Mouse (Mus musculus): ENCODE measurements around the gene Egfl7. TPM values are rescaled to one million over a fixed set of nuclear protein-coding genes. Genes with fewer than 3 reads are reported as not detected.

Egfl7 gene
- polyA plus RNA-seq, 1 experiment from 2014 or later, result 72.2 TPM

DNA sequence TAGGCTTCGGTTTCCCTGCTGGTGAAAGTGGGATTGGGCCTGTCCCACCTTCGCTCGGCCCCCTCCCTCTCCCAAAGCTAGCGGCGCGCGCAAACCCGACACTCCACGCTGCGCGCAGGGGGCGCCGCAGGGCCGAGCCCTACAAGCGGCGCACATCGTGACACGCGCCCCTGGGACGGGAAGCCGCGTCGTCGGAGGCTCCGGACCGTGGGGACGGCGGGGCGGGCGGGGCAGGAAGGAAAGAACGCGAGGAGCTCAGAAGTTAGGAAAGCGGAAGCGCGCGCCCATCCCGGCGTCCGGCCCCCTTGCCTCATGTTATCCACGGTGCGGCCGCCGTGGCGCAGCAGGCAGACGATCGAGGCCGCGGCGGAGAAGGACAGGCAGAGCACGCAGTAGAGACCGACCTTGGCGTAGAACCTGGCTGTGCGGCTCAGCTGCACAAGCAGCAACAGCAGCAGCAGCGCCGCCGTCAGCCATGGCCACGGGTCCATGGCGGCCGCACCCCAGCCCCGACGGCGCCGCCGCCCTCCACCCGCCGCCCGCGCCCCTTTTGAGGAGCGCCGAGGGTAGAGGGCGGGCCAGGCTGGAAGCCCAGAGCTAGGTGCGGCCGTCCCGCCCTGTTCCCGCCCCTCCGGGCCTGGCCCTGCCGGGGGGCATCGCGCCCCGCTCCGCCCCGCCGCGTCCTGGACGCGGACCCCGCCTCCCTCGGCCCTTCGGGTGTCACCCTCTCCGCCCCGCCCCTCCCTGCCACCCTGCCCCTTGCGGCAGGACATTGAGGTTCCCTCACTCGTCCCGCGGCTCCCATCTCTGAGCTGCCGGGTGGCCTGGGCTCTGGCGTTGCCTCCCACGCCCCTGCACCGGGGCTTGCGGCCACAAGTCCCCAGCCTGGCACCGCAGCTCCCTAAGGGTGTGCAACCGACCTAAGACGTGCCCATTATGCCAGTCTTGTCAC, 24.2 kb downstream of the Egfl7 start, which contains the start of gene Agpat2:
Agpat2 (minus strand) TSS at position 698 of the 952 bp plus-strand sequence.
- Histone ChIP-seq H3K27me3 (ENCODE audit: control insufficient read depth, insufficient read depth, low read length) (no peaks in the 10 kb centered on the region), H3K36me3 (ENCODE audit: control insufficient read depth, insufficient read depth, low read length) (no peaks in the 10 kb centered on the region)

DNA sequence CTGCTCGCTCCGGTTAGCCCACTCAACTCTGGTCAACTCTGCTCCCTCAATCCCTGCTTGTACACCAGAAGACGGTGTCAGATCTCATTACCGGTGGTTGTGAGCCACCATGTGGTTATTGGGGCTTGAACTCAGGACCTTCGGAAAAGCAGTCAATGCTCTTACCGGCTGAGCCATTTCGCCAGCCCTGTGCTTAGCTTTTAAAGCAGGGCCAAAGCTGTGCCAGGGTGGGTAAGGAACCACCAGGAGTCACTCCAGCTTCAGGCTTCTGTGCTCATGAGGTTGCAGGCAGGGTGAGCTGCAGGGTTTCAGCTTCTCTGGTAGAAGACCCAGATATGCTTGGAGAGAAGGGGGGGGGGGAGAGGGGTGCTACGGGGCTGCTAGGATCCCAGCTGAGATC, 25.5 kb downstream of the Egfl7 start:
- WGBS, result 82% methylated on average over 8 of the region's 8 CpGs
- no peaks in the 10 kb centered on the region for H3K27me3 ChIP-seq (ENCODE audit: control insufficient read depth, insufficient read depth, low read length)
- H3K9me3 ChIP-seq (ENCODE audit: control insufficient read depth, low read length), result no peaks in the 10 kb centered on the region

More for the DNA sequence above, 24.2 kb downstream of the Egfl7 start, which contains the start of gene Agpat2:
- H3K4me3 ChIP-seq (ENCODE audit: low read depth, low read length), result peak within 1 kb of the TSS; percentile 64
- peak within 1 kb of the TSS; percentile 90 for H3K4me2 ChIP-seq (ENCODE audit: low read depth, severe bottlenecking)
- no peaks in the 10 kb centered on the region for H3K9me3 ChIP-seq (ENCODE audit: control insufficient read depth, low read length)
- 0 out of 2 replicates have a peak, but pooled peaks cover 2% of the 10 kb centered on the region for H3K4me1 ChIP-seq (ENCODE audit: control insufficient read depth, insufficient read depth, low read length)
- DNase-seq (ENCODE audit: low spot score) (peak; percentile 72), ATAC-seq (ENCODE audit: insufficient number of reproducible peaks, low FRiP score, low TSS enrichment, low read depth) (peak; percentile 63)
- H3K27ac ChIP-seq (replicated peaks; ENCODE audit: low read depth, low read length), result no peak within 1 kb of the TSS
- WGBS, result under 1% methylated on average over 100 of the region's 103 CpGs
- H3K9ac ChIP-seq (ENCODE audit: low read length), result peak within 1 kb of the TSS; percentile 73

DNA sequence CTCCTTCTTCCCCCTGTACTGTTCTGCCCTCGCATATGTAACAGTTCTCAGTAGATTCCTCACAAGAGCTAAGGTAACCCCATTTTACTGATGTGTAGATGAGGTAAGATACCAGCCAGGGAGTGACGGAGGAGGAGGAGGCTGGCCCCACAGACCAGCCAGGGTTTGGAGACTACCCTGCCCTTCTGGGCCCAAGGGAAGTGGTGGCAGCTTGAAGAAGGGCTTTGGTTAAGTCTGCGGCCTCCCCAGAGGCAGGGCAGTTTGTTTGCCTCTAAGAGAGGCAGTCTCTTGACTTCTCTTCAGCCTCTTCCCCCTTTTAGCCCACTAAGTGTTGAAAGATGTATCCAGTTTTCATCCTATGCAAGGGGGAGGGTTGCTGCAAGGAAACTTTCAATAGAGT, 26.8 kb downstream of the Egfl7 start:
- Histone ChIP-seq H3K9me3 (ENCODE audit: control insufficient read depth, low read length) (no peaks in the 10 kb centered on the region), H3K4me3 (ENCODE audit: low read depth, low read length) (no peak overlapping the region), H3K36me3 (ENCODE audit: control insufficient read depth, insufficient read depth, low read length) (no peaks in the 10 kb centered on the region), H3K4me2 (ENCODE audit: low read depth, severe bottlenecking) (no peak overlapping the region), H3K9ac (ENCODE audit: low read length) (no peak overlapping the region), H3K27ac (replicated peaks; ENCODE audit: low read depth, low read length) (no peak overlapping the region), H3K4me1 (ENCODE audit: control insufficient read depth, insufficient read depth, low read length) (0 out of 2 replicates have a peak, but pooled peaks cover 2% of the 10 kb centered on the region), H3K27me3 (ENCODE audit: control insufficient read depth, insufficient read depth, low read length) (no peaks in the 10 kb centered on the region)
- WGBS, result 78% methylated on average over 3 of the region's 3 CpGs
- DNase-seq (ENCODE audit: low spot score), result no peak
- no peak for ATAC-seq (ENCODE audit: insufficient number of reproducible peaks, low FRiP score, low TSS enrichment, low read depth)

More for the DNA sequence above, 25.5 kb downstream of the Egfl7 start:
- 0 out of 2 replicates have a peak, but pooled peaks cover 2% of the 10 kb centered on the region for H3K4me1 ChIP-seq (ENCODE audit: control insufficient read depth, insufficient read depth, low read length)
- H3K4me2 ChIP-seq (ENCODE audit: low read depth, severe bottlenecking), result no peak overlapping the region
- H3K27ac ChIP-seq (replicated peaks; ENCODE audit: low read depth, low read length), result no peak overlapping the region
- ATAC-seq (ENCODE audit: insufficient number of reproducible peaks, low FRiP score, low TSS enrichment, low read depth), result no peak
- H3K4me3 ChIP-seq (ENCODE audit: low read depth, low read length), result no peak overlapping the region
- H3K9ac ChIP-seq (ENCODE audit: low read length), result no peak overlapping the region
- DNase-seq (ENCODE audit: low spot score), result no peak
- no peaks in the 10 kb centered on the region for H3K36me3 ChIP-seq (ENCODE audit: control insufficient read depth, insufficient read depth, low read length)

DNA sequence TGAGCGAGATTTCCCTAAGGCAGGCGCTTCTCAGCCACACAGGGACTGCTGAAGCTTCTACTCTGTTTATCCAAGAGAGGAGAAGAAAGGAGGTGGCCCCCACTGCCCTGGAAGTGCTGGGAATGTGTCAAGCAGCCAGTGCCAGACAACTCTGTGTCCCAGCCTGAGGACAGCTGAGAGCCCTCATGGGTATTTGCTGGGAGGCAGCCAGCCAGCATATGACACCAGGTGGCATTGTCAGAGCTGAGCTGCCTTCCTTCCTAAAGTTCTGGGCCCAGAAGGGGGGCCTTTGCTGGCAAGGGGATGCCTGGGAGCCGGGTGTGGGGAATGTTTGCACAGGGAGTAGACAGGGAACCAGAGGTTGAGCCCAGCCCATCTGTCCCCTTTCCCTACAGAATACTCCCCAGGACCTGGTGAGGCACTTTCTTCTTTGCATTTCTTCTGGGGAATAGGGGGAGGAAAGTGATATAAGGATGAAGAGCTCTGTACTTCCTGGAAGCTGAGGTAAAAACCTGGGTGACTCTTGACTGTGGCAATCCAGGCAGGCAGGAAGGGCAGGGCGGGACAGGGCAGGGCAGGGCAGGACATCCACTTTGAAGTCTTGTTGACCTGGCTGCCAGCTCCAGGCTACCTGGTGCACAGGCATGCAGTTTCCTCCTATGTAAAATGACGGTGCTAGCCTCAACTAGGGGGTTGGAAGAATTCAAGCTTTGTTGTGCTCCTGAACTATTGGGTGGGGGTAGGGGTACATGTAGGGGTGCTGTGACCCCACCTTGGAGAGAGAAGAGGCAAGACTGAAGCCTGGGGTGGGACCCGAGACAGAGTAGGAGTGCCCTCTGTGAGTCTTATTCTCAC, 27.5 kb downstream of the Egfl7 start:
- H3K27ac ChIP-seq (replicated peaks; ENCODE audit: low read depth, low read length), result no peak overlapping the region
- WGBS, result 49% methylated on average over 6 of the region's 6 CpGs
- H3K9ac ChIP-seq (ENCODE audit: low read length), result no peak overlapping the region
- no peak for ATAC-seq (ENCODE audit: insufficient number of reproducible peaks, low FRiP score, low TSS enrichment, low read depth)
- H3K4me3 ChIP-seq (ENCODE audit: low read depth, low read length), result no peak overlapping the region
- no peaks in the 10 kb centered on the region for H3K27me3 ChIP-seq (ENCODE audit: control insufficient read depth, insufficient read depth, low read length)
- H3K9me3 ChIP-seq (ENCODE audit: control insufficient read depth, low read length), result no peaks in the 10 kb centered on the region
- H3K4me2 ChIP-seq (ENCODE audit: low read depth, severe bottlenecking), result no peak overlapping the region
- no peak for DNase-seq (ENCODE audit: low spot score)
- H3K4me1 ChIP-seq (ENCODE audit: control insufficient read depth, insufficient read depth, low read length), result 0 out of 2 replicates have a peak, but pooled peaks cover 2% of the 10 kb centered on the region
- no peaks in the 10 kb centered on the region for H3K36me3 ChIP-seq (ENCODE audit: control insufficient read depth, insufficient read depth, low read length)

DNA sequence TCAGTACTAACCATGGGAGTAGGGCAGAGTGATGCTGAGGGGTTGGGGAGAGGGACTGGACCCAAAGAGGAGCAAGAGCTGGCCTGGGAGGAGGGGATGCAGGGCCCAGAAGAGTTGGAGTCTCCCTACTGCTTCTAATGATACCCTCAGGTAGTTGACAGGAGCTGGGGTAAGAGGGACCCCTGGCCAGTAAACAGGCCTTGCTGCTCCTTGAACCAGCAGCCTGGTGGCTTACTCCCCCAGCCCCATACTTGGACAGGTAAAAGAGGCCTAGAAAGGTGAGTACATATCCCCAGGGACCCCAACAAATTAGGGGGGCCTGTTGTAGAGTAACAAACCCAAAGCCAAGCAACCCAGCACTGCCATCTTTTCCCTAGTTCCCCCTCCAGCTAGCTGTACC, 29.0 kb downstream of the Egfl7 start:
- no peak overlapping the region for H3K4me2 ChIP-seq (ENCODE audit: low read depth, severe bottlenecking)
- H3K27ac ChIP-seq (replicated peaks; ENCODE audit: low read depth, low read length), result no peak overlapping the region
- H3K9ac ChIP-seq (ENCODE audit: low read length), result no peak overlapping the region
- H3K4me3 ChIP-seq (ENCODE audit: low read depth, low read length), result no peak overlapping the region
- no peak for ATAC-seq (ENCODE audit: insufficient number of reproducible peaks, low FRiP score, low TSS enrichment, low read depth)
- DNase-seq (ENCODE audit: low spot score), result no peak
- no peaks in the 10 kb centered on the region for H3K36me3 ChIP-seq (ENCODE audit: control insufficient read depth, insufficient read depth, low read length)
- no peaks in the 10 kb centered on the region for H3K27me3 ChIP-seq (ENCODE audit: control insufficient read depth, insufficient read depth, low read length)
- no peaks in the 10 kb centered on the region for H3K9me3 ChIP-seq (ENCODE audit: control insufficient read depth, low read length)
- H3K4me1 ChIP-seq (ENCODE audit: control insufficient read depth, insufficient read depth, low read length), result no peaks in the 10 kb centered on the region

DNA sequence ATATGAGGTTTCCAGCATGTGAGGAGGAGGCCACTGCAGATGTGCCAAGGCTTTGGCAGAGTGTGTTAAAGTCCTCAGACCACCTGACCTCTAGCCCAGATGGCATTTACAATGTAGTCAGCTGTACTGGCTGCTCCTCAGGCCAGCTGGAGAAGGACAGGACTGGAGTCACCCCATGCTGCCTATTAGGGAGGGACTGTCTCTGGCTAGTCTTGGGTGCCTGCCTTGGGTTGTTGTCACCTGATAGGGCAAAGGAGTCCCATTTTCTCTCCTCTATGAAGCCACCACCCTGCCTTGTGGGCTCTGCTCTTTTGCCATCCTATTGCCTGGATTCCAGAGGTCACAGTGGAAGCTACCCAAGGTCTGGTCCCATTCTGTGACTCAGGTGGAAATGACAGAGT, 29.4 kb downstream of the Egfl7 start:
- Histone ChIP-seq H3K36me3 (ENCODE audit: control insufficient read depth, insufficient read depth, low read length) (no peaks in the 10 kb centered on the region), H3K4me3 (ENCODE audit: low read depth, low read length) (no peak overlapping the region), H3K4me2 (ENCODE audit: low read depth, severe bottlenecking) (no peak overlapping the region), H3K27me3 (ENCODE audit: control insufficient read depth, insufficient read depth, low read length) (no peaks in the 10 kb centered on the region), H3K9ac (ENCODE audit: low read length) (no peak overlapping the region), H3K27ac (replicated peaks; ENCODE audit: low read depth, low read length) (no peak overlapping the region), H3K9me3 (ENCODE audit: control insufficient read depth, low read length) (no peaks in the 10 kb centered on the region), H3K4me1 (ENCODE audit: control insufficient read depth, insufficient read depth, low read length) (no peaks in the 10 kb centered on the region)
- DNase-seq (ENCODE audit: low spot score) (no peak), ATAC-seq (ENCODE audit: insufficient number of reproducible peaks, low FRiP score, low TSS enrichment, low read depth) (no peak)

DNA sequence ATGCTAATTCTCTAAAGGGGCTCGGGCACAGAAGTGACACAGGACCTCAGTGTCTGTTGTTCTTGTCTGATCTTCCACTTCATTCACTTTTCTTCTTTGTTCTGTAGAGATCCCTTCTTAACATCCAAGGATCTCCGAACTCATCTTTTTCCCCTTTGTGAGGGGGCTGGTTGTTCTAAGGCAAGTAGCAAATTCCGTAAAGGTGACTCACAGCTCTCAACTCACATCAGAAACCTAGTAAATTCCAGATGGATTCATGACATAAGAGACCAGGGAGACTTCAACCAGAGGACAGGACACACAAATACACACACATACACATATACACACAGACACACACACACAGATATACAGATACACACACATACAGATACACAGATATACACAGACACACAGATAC, 30.7 kb downstream of the Egfl7 start:
- no peaks in the 10 kb centered on the region for H3K9me3 ChIP-seq (ENCODE audit: control insufficient read depth, low read length)
- no peak overlapping the region for H3K4me2 ChIP-seq (ENCODE audit: low read depth, severe bottlenecking)
- H3K4me1 ChIP-seq (ENCODE audit: control insufficient read depth, insufficient read depth, low read length), result no peaks in the 10 kb centered on the region
- ATAC-seq (ENCODE audit: insufficient number of reproducible peaks, low FRiP score, low TSS enrichment, low read depth), result no peak
- DNase-seq (ENCODE audit: low spot score), result no peak
- H3K9ac ChIP-seq (ENCODE audit: low read length), result no peak overlapping the region
- H3K27me3 ChIP-seq (ENCODE audit: control insufficient read depth, insufficient read depth, low read length), result no peaks in the 10 kb centered on the region
- no peaks in the 10 kb centered on the region for H3K36me3 ChIP-seq (ENCODE audit: control insufficient read depth, insufficient read depth, low read length)
- no peak overlapping the region for H3K4me3 ChIP-seq (ENCODE audit: low read depth, low read length)
- 84% methylated on average over 3 of the region's 3 CpGs for WGBS
- H3K27ac ChIP-seq (replicated peaks; ENCODE audit: low read depth, low read length), result no peak overlapping the region

DNA sequence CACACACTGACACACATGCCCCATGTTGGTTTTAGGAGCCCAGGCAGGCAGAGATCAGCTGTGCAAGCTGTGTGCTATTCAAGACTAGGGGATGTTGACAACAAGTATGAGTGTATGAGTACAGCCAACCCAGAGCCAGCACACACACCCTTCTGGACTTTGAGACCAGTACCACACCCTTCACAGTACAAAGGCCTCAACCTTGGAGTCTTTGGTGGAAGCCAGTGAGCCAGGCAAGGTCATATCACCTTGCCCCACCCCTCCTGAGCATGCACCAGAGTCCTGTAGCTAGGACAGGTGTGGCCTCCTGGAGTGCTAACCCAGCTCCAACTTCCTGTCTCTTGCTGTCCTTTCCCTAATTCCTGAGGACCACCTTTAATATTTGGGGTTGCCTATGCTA, 31.2 kb downstream of the Egfl7 start:
- DNase-seq (ENCODE audit: low spot score) (no peak), ATAC-seq (ENCODE audit: insufficient number of reproducible peaks, low FRiP score, low TSS enrichment, low read depth) (no peak)
- H3K36me3 ChIP-seq (ENCODE audit: control insufficient read depth, insufficient read depth, low read length), result no peaks in the 10 kb centered on the region
- no peak overlapping the region for H3K9ac ChIP-seq (ENCODE audit: low read length)
- H3K27ac ChIP-seq (replicated peaks; ENCODE audit: low read depth, low read length), result no peak overlapping the region
- H3K4me1 ChIP-seq (ENCODE audit: control insufficient read depth, insufficient read depth, low read length), result no peaks in the 10 kb centered on the region
- H3K4me2 ChIP-seq (ENCODE audit: low read depth, severe bottlenecking), result no peak overlapping the region
- no peak overlapping the region for H3K4me3 ChIP-seq (ENCODE audit: low read depth, low read length)
- H3K27me3 ChIP-seq (ENCODE audit: control insufficient read depth, insufficient read depth, low read length), result no peaks in the 10 kb centered on the region
- no peaks in the 10 kb centered on the region for H3K9me3 ChIP-seq (ENCODE audit: control insufficient read depth, low read length)

Data from limb, embryonic 11.5 days (tissue).